8 mouse cellular contexts compared by ENCODE assay signal in genomic region chr7:37771491-37772375, GRCm38 (mm10). TPM values are rescaled to one million over a fixed set of nuclear protein-coding genes. Genes with fewer than 3 reads are reported as not detected.
A peak's percentile ranks its signal among the peaks of the same experiment; 100 is the strongest.
DNase-seq lines count a peak whose midpoint lies in the region; ATAC-seq lines count a peak whose summit lies in the region.

No protein-coding gene starts in this region.

- H3K27me3 ChIP-seq in liver, embryonic 11.5 days (replicated peaks; ENCODE audit: control insufficient read depth, insufficient read depth, low read length): peaks cover 95% of the 10 kb centered on the region
- peaks cover 7% of the 10 kb centered on the region for H3K27me3 ChIP-seq in forebrain, embryonic 11.5 days (ENCODE audit: control insufficient read depth, insufficient read depth, low read length)
- H3K27me3 ChIP-seq in hindbrain, embryonic 16.5 days (replicated peaks; ENCODE audit: control insufficient read depth, insufficient read depth, low read length): no peaks in the 10 kb centered on the region; the same call in 1 of the 2 replicates

- no peaks in the 10 kb centered on the region for H3K4me1 ChIP-seq in liver, embryonic 11.5 days (replicated peaks; ENCODE audit: control insufficient read depth, insufficient read depth, low read length)
- peaks cover 9% of the 10 kb centered on the region; the same call in 1 of the 2 replicates for H3K4me1 ChIP-seq in forebrain, embryonic 11.5 days (replicated peaks; ENCODE audit: control insufficient read depth, insufficient read depth, low read length)
- H3K4me1 ChIP-seq in hindbrain, embryonic 16.5 days (ENCODE audit: control insufficient read depth, insufficient read depth, low read depth, low read length): peaks cover 14% of the 10 kb centered on the region

- H3K27ac ChIP-seq in liver, embryonic 11.5 days (ENCODE audit: low read depth, low read length): no peak overlapping the region
- H3K27ac ChIP-seq in forebrain, embryonic 11.5 days (ENCODE audit: low read depth, low read length): peak overlapping the region; percentile 88
- H3K27ac ChIP-seq in hindbrain, embryonic 16.5 days (ENCODE audit: low read depth, low read length): peak overlapping the region; percentile 85

- peak overlapping the region; percentile 36 for H3K4me3 ChIP-seq in liver, embryonic 11.5 days (ENCODE audit: low read depth, low read length)
- H3K4me3 ChIP-seq in forebrain, embryonic 11.5 days (ENCODE audit: low read depth, low read length): peak overlapping the region; percentile 55
- peak overlapping the region; percentile 64 for H3K4me3 ChIP-seq in hindbrain, embryonic 16.5 days (ENCODE audit: low read length)

- DNase-seq in liver, embryonic 11.5 days (ENCODE audit: low spot score): peak; percentile 56
- DNase-seq in liver: no peak
- peak; percentile 9 to 14 for DNase-seq in adrenal gland, postnatal 4 days (ENCODE audit: low spot score in 2 of 2)
- DNase-seq in forebrain, embryonic 11.5 days (ENCODE audit: low spot score): peak; percentile 90
- peak; percentile 83 for DNase-seq in mesoderm, embryonic 11.5 days (ENCODE audit: low read depth, low spot score)
- no peak for DNase-seq in T-cell, adult 2 months (ENCODE audit: low spot score)
- no peak for DNase-seq in spleen, postnatal 10 days (ENCODE audit: low spot score in 2 of 2)

- H3K9ac ChIP-seq in liver, embryonic 11.5 days (ENCODE audit: low read depth, low read length): no peak overlapping the region
- H3K9ac ChIP-seq in forebrain, embryonic 11.5 days (ENCODE audit: low read length): peak overlapping the region; percentile 87
- peak overlapping the region; percentile 78 for H3K9ac ChIP-seq in hindbrain, embryonic 16.5 days (ENCODE audit: low read depth, low read length)

- no peaks in the 10 kb centered on the region for H3K9me3 ChIP-seq in liver, embryonic 11.5 days (ENCODE audit: control insufficient read depth, low read length)
- H3K9me3 ChIP-seq in forebrain, embryonic 11.5 days (ENCODE audit: control insufficient read depth, low read length): no peaks in the 10 kb centered on the region
- H3K9me3 ChIP-seq in hindbrain, embryonic 16.5 days (ENCODE audit: control insufficient read depth, low read length): no peaks in the 10 kb centered on the region

- H3K4me2 ChIP-seq in liver, embryonic 11.5 days: peak overlapping the region; percentile 63
- peak overlapping the region; percentile 98 for H3K4me2 ChIP-seq in forebrain, embryonic 11.5 days (ENCODE audit: low read depth, low read length, severe bottlenecking)
- H3K4me2 ChIP-seq in hindbrain, embryonic 16.5 days (ENCODE audit: low read length): peak overlapping the region; percentile 94

- 2% methylated on average over 49 of the region's 75 CpGs for WGBS in liver, embryonic 11.5 days
- WGBS in forebrain, embryonic 11.5 days: under 1% methylated on average over 61 of the region's 75 CpGs
- under 1% methylated on average over 53 of the region's 75 CpGs for WGBS in hindbrain, embryonic 16.5 days

- no peaks in the 10 kb centered on the region for H3K36me3 ChIP-seq in liver, embryonic 11.5 days (ENCODE audit: control insufficient read depth, insufficient read depth, low read length)
- H3K36me3 ChIP-seq in forebrain, embryonic 11.5 days (ENCODE audit: control insufficient read depth, insufficient read depth, low read length): no peaks in the 10 kb centered on the region
- no peaks in the 10 kb centered on the region for H3K36me3 ChIP-seq in hindbrain, embryonic 16.5 days (ENCODE audit: control insufficient read depth, insufficient read depth, low read length)

- no peak for ATAC-seq in liver, embryonic 11.5 days (replicated peaks; ENCODE audit: low FRiP score)
- ATAC-seq in forebrain, embryonic 11.5 days (replicated peaks; ENCODE audit: low FRiP score): peak; percentile 29
- ATAC-seq in hindbrain, embryonic 16.5 days: peak; percentile 34

RNA-seq across cellular contexts. Expression of gene Zfp536, which starts 1.7 kb away (rescaled TPM):
- 0.66 and 0.86 TPM in 2 replicates for polyA plus RNA-seq in liver, embryonic 11.5 days (2014; fragmentation: Nextera tagmentation; extraction: Ambion mirVana)
- total RNA-seq in adrenal gland, postnatal 4 days (2021): 10 to 100 TPM; 10.3 TPM
- polyA plus RNA-seq in forebrain, embryonic 11.5 days (2014; fragmentation: Nextera tagmentation; extraction: Ambion mirVana): 34.4 and 41.8 TPM in 2 replicates
- 28.5 and 31.0 TPM in 2 replicates for polyA plus RNA-seq in hindbrain, embryonic 16.5 days (2015; fragmentation: Nextera tagmentation; extraction: Ambion mirVana)

Comparison
In these comparisons a context has a peak if more than half of its experiments do, and no peak if none do; other contexts are left out.
1. DNase-seq: peak in liver, embryonic 11.5 days (single experiment), adrenal gland, postnatal 4 days (2 of 2), forebrain, embryonic 11.5 days (single experiment) and mesoderm, embryonic 11.5 days (single experiment); none in liver (single experiment), T-cell, adult 2 months (single experiment) and spleen, postnatal 10 days (0 of 2).
2. RNA of gene Zfp536, which starts 1.7 kb away (polyA plus RNA-seq): 34.4 to 41.8 TPM in forebrain, embryonic 11.5 days and 28.5 to 31.0 TPM in hindbrain, embryonic 16.5 days; 0.66 to 0.86 TPM in liver, embryonic 11.5 days; every median in the first group is over 10 times any median in the second.
3. Peak in every context shown above with its lines, with median percentiles within 50 percentile points of each other: H3K4me2 ChIP-seq and H3K4me3 ChIP-seq.